Mouse (Mus musculus) spleen, adult 2 months (tissue): ENCODE data around the gene Gm17577. TPM values are rescaled to one million over a fixed set of nuclear protein-coding genes. Genes with fewer than 3 reads are reported as not detected.
"Not testable (repeated sequence)": the region's sequence is repeated elsewhere in the genome, so short reads cannot be mapped to it uniquely, and the experiment has no call there.

Source experiments
- DNase-seq, 2 experiments: peaks; one replicate each; pipeline versions ENCODE4 v3.0.0 to v3.0.0-alpha.2; 2012 to 2021; ENCODE audit warnings: low spot score in 2 of 2, low read depth in 1 of 2
- H3K27ac ChIP-seq: fragments of 200-500 bp; 2 replicates; pipeline ENCODE4 v1.5.1; 2012; ENCODE audit warnings: low read length, inconsistent platforms; ENCODE audit not compliant: insufficient read depth
- H3K27me3 ChIP-seq: fragments of 200-500 bp; 2 replicates; pipeline ENCODE4 v1.6.1; 2012; ENCODE audit warnings: mild to moderate bottlenecking, moderate library complexity, low read length, inconsistent platforms; ENCODE audit not compliant: control insufficient read depth, insufficient read depth
- H3K36me3 ChIP-seq: fragments of 200-500 bp; 2 replicates; pipeline ENCODE4 v1.6.1; 2012; ENCODE audit warnings: mild to moderate bottlenecking, low read length, inconsistent platforms; ENCODE audit not compliant: control insufficient read depth, insufficient read depth
- H3K4me1 ChIP-seq: fragments of 200-500 bp; 2 replicates; pipeline ENCODE4 v1.6.1; 2011; ENCODE audit warnings: inconsistent platforms; ENCODE audit not compliant: control insufficient read depth, insufficient read depth, insufficient read length
- H3K4me3 ChIP-seq: fragments of 200-500 bp; 2 replicates; pipeline ENCODE4 v1.5.1; 2011; ENCODE audit warnings: mild to moderate bottlenecking, inconsistent platforms; ENCODE audit not compliant: insufficient read depth, insufficient read length; ENCODE audit errors: extremely low read depth
- WGBS: fragments of 180-500 bp; shearing (Covaris S2); methylation state at CpG from one replicate; pipeline ENCODE4 v1.1.7; 2018; 5-methylcytosine and 5-hydroxymethylcytosine counted together
- polyA plus RNA-seq: library from polyadenylated mRNA; depleted of rRNA; stranded (reverse); fragments of >200 nt; gene quantifications from 2 replicates; pipeline ENCODE4 v1.2.3, GENCODE M21; 2012; rRNA removed

The Gm17577 gene
- polyA plus RNA-seq = not detected in 2 replicates

DNA sequence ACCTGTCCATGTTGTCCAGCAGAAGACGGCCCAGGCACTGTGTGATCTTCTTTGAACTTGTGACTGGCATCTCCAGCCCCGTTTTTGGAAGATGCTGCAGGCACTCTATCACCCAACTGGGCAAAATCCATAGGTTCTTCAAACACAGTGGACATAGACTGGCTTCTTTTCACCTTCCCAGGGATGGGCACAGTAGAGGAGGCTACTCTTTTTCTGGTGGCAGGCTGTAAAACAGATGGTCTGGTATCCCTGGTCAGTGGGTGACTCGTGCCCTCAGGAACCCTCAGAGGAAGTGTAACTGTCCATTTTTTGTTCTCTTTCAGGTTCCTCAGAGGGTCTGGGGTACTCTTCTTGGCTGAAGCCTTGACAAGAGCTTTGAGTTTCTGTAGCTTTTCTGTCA, at the start of gene Gm17577:
Gene Gm17577, minus strand, starts transcription at position 101 of the 400 bp plus-strand sequence.
- not testable (repeated sequence) for H3K27ac ChIP-seq, DNase-seq, H3K27me3 ChIP-seq, H3K4me3 ChIP-seq, H3K36me3 ChIP-seq, H3K4me1 ChIP-seq
- WGBS = no CpG with 5 or more reads among the region's 3 CpGs

DNA sequence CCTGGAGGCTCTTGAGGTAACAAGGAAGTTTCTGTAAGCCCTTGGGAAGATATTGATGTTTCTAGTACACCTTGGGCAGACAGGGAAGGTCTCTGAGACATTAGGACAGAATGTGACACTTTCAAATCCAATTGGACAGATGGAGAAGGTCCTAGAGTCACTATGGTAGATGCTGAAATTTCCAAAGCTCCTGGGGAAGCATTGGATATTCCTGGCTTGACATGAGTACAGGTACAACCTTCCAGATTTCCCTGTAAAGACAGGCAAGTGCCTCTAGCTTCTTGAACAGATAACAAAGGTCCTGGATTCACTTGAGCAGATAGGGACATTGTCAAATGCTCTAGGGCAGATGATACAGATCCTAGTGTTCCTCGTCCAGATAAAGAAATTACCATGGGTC, 24.3 kb downstream of the Gm17577 start, which contains the start of gene Srsx:
Gene Srsx, minus strand, starts transcription at position 101 of the 400 bp plus-strand sequence.
- H3K4me3 ChIP-seq, DNase-seq, H3K27me3 ChIP-seq, H3K27ac ChIP-seq, H3K4me1 ChIP-seq, H3K36me3 ChIP-seq: not testable (repeated sequence)
- no CpG with 5 or more reads among the region's 1 CpGs for WGBS

Other genes with a start within 250 kb of the Gm17577 start
- not detected in 2 replicates for gene Gm17521, start 217.2 kb downstream of the Gm17577 start, polyA plus RNA-seq
- gene Cldn34c1, start 143.4 kb downstream of the Gm17577 start, polyA plus RNA-seq = 1.2 and 1.3 TPM in 2 replicates
- gene Srsx, start 24.4 kb downstream of the Gm17577 start, polyA plus RNA-seq = not detected in 2 replicates